Mouse (Mus musculus) midbrain, embryonic 14.5 days (tissue): ENCODE results near the gene Gnl3l. TPM values are rescaled to one million over a fixed set of nuclear protein-coding genes. Genes with fewer than 3 reads are reported as not detected.

Experiments used
- polyA plus RNA-seq: library from polyadenylated mRNA; unstranded; fragments of >200 nt; fragmentation: Nextera tagmentation; extraction: Ambion mirVana; gene quantifications from 2 replicates; pipeline ENCODE4 v1.2.1, GENCODE M21; 2014

Gnl3l gene
- polyA plus RNA-seq, 1 experiment from 2014 or later = 85.3 TPM

Other genes starting within 250 kb of the Gnl3l start
- 399 and 415 TPM in 2 replicates for gene Maged2, start 203.0 kb downstream of the Gnl3l start, polyA plus RNA-seq
- gene Fgd1, start 28.8 kb upstream of the Gnl3l start, polyA plus RNA-seq = 15.7 and 18.4 TPM in 2 replicates
- 35.5 and 38.9 TPM in 2 replicates for gene Tsr2, start 79.2 kb upstream of the Gnl3l start, polyA plus RNA-seq
- gene Wnk3, start 180.8 kb upstream of the Gnl3l start, polyA plus RNA-seq = 33.5 and 36.8 TPM in 2 replicates